7 mouse cellular contexts compared by ENCODE assay signal in genomic region chrX:84860012-84860647, GRCm38 (mm10).
DNase-seq lines count a peak whose midpoint lies in the region; ATAC-seq lines count a peak whose summit lies in the region.

No protein-coding gene starts in this region.

- WGBS in embryonic facial prominence, embryonic 10.5 days, result 26% methylated on average over 3 of the region's 3 CpGs
- WGBS in hindbrain, embryonic 11.5 days, result 25% methylated on average over 3 of the region's 3 CpGs
- 29% methylated on average over 3 of the region's 3 CpGs for WGBS in limb, embryonic 10.5 days
- 20% methylated on average over 3 of the region's 3 CpGs for WGBS in midbrain, embryonic 10.5 days
- 27% methylated on average over 3 of the region's 3 CpGs for WGBS in stomach, embryonic 16.5 days

- no peaks in the 10 kb centered on the region for H3K36me3 ChIP-seq in embryonic facial prominence, embryonic 10.5 days (replicated peaks)
- H3K36me3 ChIP-seq in hindbrain, embryonic 11.5 days (ENCODE audit: control insufficient read depth, insufficient read depth, low read length), result no peaks in the 10 kb centered on the region
- no peaks in the 10 kb centered on the region for H3K36me3 ChIP-seq in limb, embryonic 10.5 days
- no peaks in the 10 kb centered on the region for H3K36me3 ChIP-seq in midbrain, embryonic 10.5 days
- H3K36me3 ChIP-seq in stomach, embryonic 16.5 days (ENCODE audit: control insufficient read depth, insufficient read depth, low read length), result no peaks in the 10 kb centered on the region

- peak; percentile 96 for ATAC-seq in hindbrain, embryonic 11.5 days (ENCODE audit: low FRiP score)
- peak; percentile 76 for ATAC-seq in stomach, embryonic 16.5 days (ENCODE audit: insufficient read depth, low FRiP score)

- peak; percentile 16 for DNase-seq in ZHBTc4 (ENCODE audit: low read depth, low spot score)
- DNase-seq in embryonic facial prominence, embryonic 10.5 days (ENCODE audit: low spot score), result peak; percentile 67
- peak; percentile 66 for DNase-seq in hindbrain, embryonic 11.5 days (ENCODE audit: low spot score)
- peak; percentile 56 for DNase-seq in limb, embryonic 10.5 days (ENCODE audit: low spot score)
- DNase-seq in midbrain, embryonic 10.5 days (ENCODE audit: low spot score), result peak; percentile 82
- no peak for DNase-seq in T-cell, adult 2 months (ENCODE audit: low spot score)

- H3K27me3 ChIP-seq in embryonic facial prominence, embryonic 10.5 days (replicated peaks; ENCODE audit: low read depth, poor library complexity, severe bottlenecking), result peaks cover 27% of the 10 kb centered on the region
- no peaks in the 10 kb centered on the region; the same call in 1 of the 2 replicates for H3K27me3 ChIP-seq in hindbrain, embryonic 11.5 days (ENCODE audit: control insufficient read depth, insufficient read depth, low read length)
- H3K27me3 ChIP-seq in limb, embryonic 10.5 days (ENCODE audit: low read depth, poor library complexity, severe bottlenecking), result peaks cover 8% of the 10 kb centered on the region
- H3K27me3 ChIP-seq in midbrain, embryonic 10.5 days (ENCODE audit: low read depth, poor library complexity, severe bottlenecking), result peaks cover 70% of the 10 kb centered on the region
- no peaks in the 10 kb centered on the region for H3K27me3 ChIP-seq in stomach, embryonic 16.5 days (ENCODE audit: control insufficient read depth, insufficient read depth, low read length)

- H3K9me3 ChIP-seq in embryonic facial prominence, embryonic 10.5 days, result no peaks in the 10 kb centered on the region
- no peaks in the 10 kb centered on the region for H3K9me3 ChIP-seq in hindbrain, embryonic 11.5 days (ENCODE audit: control insufficient read depth, low read length)
- H3K9me3 ChIP-seq in limb, embryonic 10.5 days (replicated peaks), result no peaks in the 10 kb centered on the region
- H3K9me3 ChIP-seq in midbrain, embryonic 10.5 days (replicated peaks), result no peaks in the 10 kb centered on the region
- no peaks in the 10 kb centered on the region for H3K9me3 ChIP-seq in stomach, embryonic 16.5 days (replicated peaks; ENCODE audit: control insufficient read depth, low read length)

- H3K4me3 ChIP-seq in embryonic facial prominence, embryonic 10.5 days, result no peak overlapping the region
- H3K4me3 ChIP-seq in hindbrain, embryonic 11.5 days (ENCODE audit: low read depth, low read length), result no peak overlapping the region
- H3K4me3 ChIP-seq in limb, embryonic 10.5 days, result no peak overlapping the region
- no peak overlapping the region for H3K4me3 ChIP-seq in midbrain, embryonic 10.5 days
- no peak overlapping the region for H3K4me3 ChIP-seq in stomach, embryonic 16.5 days (replicated peaks; ENCODE audit: low read length)

- H3K4me1 ChIP-seq in embryonic facial prominence, embryonic 10.5 days, result no peaks in the 10 kb centered on the region
- H3K4me1 ChIP-seq in hindbrain, embryonic 11.5 days (replicated peaks; ENCODE audit: control insufficient read depth, insufficient read depth, low read length), result no peaks in the 10 kb centered on the region
- H3K4me1 ChIP-seq in limb, embryonic 10.5 days, result no peaks in the 10 kb centered on the region; the same call in 1 of the 2 replicates
- peaks cover 26% of the 10 kb centered on the region for H3K4me1 ChIP-seq in midbrain, embryonic 10.5 days
- no peaks in the 10 kb centered on the region for H3K4me1 ChIP-seq in stomach, embryonic 16.5 days (ENCODE audit: control insufficient read depth, insufficient read depth, low read length)

- no peak overlapping the region for H3K9ac ChIP-seq in hindbrain, embryonic 11.5 days (ENCODE audit: low read depth, low read length)
- no peak overlapping the region for H3K9ac ChIP-seq in stomach, embryonic 16.5 days (ENCODE audit: low read length)

- H3K4me2 ChIP-seq in hindbrain, embryonic 11.5 days (replicated peaks; ENCODE audit: low read depth, low read length), result no peak overlapping the region
- no peak overlapping the region for H3K4me2 ChIP-seq in stomach, embryonic 16.5 days (ENCODE audit: low read depth, low read length)

- no peak overlapping the region for H3K27ac ChIP-seq in embryonic facial prominence, embryonic 10.5 days (replicated peaks)
- H3K27ac ChIP-seq in hindbrain, embryonic 11.5 days (ENCODE audit: low read depth, low read length), result no peak overlapping the region
- no peak overlapping the region for H3K27ac ChIP-seq in limb, embryonic 10.5 days
- no peak overlapping the region for H3K27ac ChIP-seq in midbrain, embryonic 10.5 days (replicated peaks)
- no peak overlapping the region for H3K27ac ChIP-seq in stomach, embryonic 16.5 days (ENCODE audit: low read length)
